Mouse (Mus musculus): ENCODE measurements around the gene Cmss1.

DNA sequence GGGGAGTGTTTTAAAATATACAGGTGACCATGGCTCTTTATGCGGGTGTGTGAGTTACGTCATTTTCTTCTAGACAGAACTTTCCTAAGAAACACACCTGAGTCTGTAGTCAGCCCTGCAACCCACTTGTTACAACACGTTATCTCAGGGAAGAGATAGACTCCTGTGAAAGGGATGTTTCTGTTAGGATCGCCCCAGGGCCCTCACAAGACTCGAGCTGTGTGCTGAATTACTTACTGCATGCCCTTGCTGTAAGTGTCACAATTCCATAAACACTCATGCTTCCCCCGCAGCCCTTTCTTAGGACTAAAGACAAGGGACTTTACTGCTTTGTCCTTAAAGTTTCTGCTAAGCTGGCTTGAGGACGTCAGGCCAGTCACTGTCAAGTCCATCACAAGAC lies 274.4 kb downstream of the Cmss1 start:
- TF ChIP-seq GATA1 (IDR thresholded peaks at IDR 0.05; ENCODE audit: low read length) (no peak), TAL1 (IDR thresholded peaks at IDR 0.05; ENCODE audit: low read length) (no peak)
